Comparison of ENCODE assay signal across 31 mouse cellular contexts in genomic region chr16:44748007-44748406, GRCm38 (mm10). TPM values are rescaled to one million over a fixed set of nuclear protein-coding genes. Genes with fewer than 3 reads are reported as not detected.
"Had no signal": no experiment of that assay in that cellular context is flagged by ENCODE, and none has a peak within 500 bp of the region (broad histone marks: within the 10 kb centered on the region; RNA-seq: fewer than 3 reads in every experiment).

No protein-coding gene starts in this region.

- H3K27me3 ChIP-seq: limb, embryonic 12.5 days; limb, embryonic 13.5 days; limb, embryonic 15.5 days; liver, embryonic 12.5 days; liver, embryonic 13.5 days; liver, embryonic 15.5 days; lung, embryonic 15.5 days; midbrain, embryonic 12.5 days; midbrain, embryonic 13.5 days; midbrain, embryonic 15.5 days; neural tube, embryonic 12.5 days had no signal

- H3K9me3 ChIP-seq: limb, embryonic 10.5 days; limb, embryonic 12.5 days; limb, embryonic 13.5 days; limb, embryonic 15.5 days; liver, embryonic 12.5 days; liver, embryonic 13.5 days; liver, embryonic 15.5 days; lung, embryonic 15.5 days; megakaryocyte, embryonic 14.5 days; midbrain, embryonic 10.5 days; midbrain, embryonic 12.5 days; midbrain, embryonic 13.5 days; midbrain, embryonic 15.5 days; neural tube, embryonic 12.5 days had no signal

- H3K9ac ChIP-seq: limb, embryonic 12.5 days; limb, embryonic 13.5 days; limb, embryonic 15.5 days; liver, embryonic 12.5 days; liver, embryonic 13.5 days; liver, embryonic 14.5 days; liver, embryonic 15.5 days; liver, postnatal 0 days; lung, embryonic 14.5 days; lung, embryonic 15.5 days; midbrain, embryonic 12.5 days; midbrain, embryonic 13.5 days; midbrain, embryonic 15.5 days; neural tube, embryonic 12.5 days had no signal

- H3K27ac ChIP-seq: limb, embryonic 10.5 days; limb, embryonic 12.5 days; limb, embryonic 13.5 days; limb, embryonic 15.5 days; liver, embryonic 12.5 days; liver, embryonic 13.5 days; liver, embryonic 14.5 days; liver, embryonic 15.5 days; lung, embryonic 15.5 days; macrophage; midbrain, embryonic 10.5 days; midbrain, embryonic 12.5 days; midbrain, embryonic 13.5 days; midbrain, embryonic 15.5 days; neural tube, embryonic 12.5 days had no signal

- ATAC-seq: liver, embryonic 12.5 days; liver, postnatal 0 days; lung, postnatal 0 days; midbrain, embryonic 13.5 days; midbrain, embryonic 15.5 days; midbrain, embryonic 16.5 days had no signal

- DNase-seq: left cerebral cortex, postnatal 4 days; liver; liver, embryonic 13.5 days; liver, postnatal 0 days; lung, adult 18-20 months; lung, adult 2 months; lung, embryonic 14.5 days; lung, postnatal 10 days; lung, postnatal 14 days; lung, postnatal 36 days; lung, postnatal 4 days; midbrain, embryonic 14.5 days had no signal

- H3K4me3 ChIP-seq: limb, embryonic 10.5 days; limb, embryonic 12.5 days; limb, embryonic 13.5 days; limb, embryonic 15.5 days; liver, embryonic 12.5 days; liver, embryonic 13.5 days; liver, embryonic 15.5 days; lung, embryonic 15.5 days; megakaryocyte, embryonic 14.5 days; midbrain, embryonic 10.5 days; midbrain, embryonic 12.5 days; midbrain, embryonic 13.5 days; midbrain, embryonic 15.5 days; myocyte; neural tube, embryonic 12.5 days had no signal

- H3K36me3 ChIP-seq: limb, embryonic 10.5 days; limb, embryonic 12.5 days; limb, embryonic 13.5 days; limb, embryonic 15.5 days; liver, embryonic 13.5 days; liver, embryonic 15.5 days; lung, embryonic 15.5 days; midbrain, embryonic 10.5 days; midbrain, embryonic 12.5 days; midbrain, embryonic 13.5 days; midbrain, embryonic 15.5 days; neural tube, embryonic 12.5 days had no signal

RNA-seq across cellular contexts. Expression of gene Cd200r1, which starts 17.5 kb away (rescaled TPM):
- total RNA-seq: left cerebral cortex, postnatal 4 days; midbrain, postnatal 0 days had no signal
